Mouse (Mus musculus) embryo, embryonic 9.5 days (tissue): ENCODE measurements around the gene Tenm2.

Experiments
- DNase-seq: peaks from one replicate; pipeline ENCODE4 v3.0.0-alpha.2; 2017; ENCODE audit errors: extremely low spot score

The Tenm2 gene

GRCm38 (mm10) chr11:37107069-37107468 is 128.7 kb downstream of the Tenm2 start:
- DNase-seq = no peak

- DNase-seq = no peak
Observed at GRCm38 (mm10) chr11:37079403-37079802, 156.4 kb downstream of the Tenm2 start.

- DNase-seq = no peak
Observed at GRCm38 (mm10) chr11:37076989-37077598, 158.7 kb downstream of the Tenm2 start.

GRCm38 (mm10) chr11:37075349-37075748 is 160.4 kb downstream of the Tenm2 start:
- no peak for DNase-seq

- no peak for DNase-seq
Observed at GRCm38 (mm10) chr11:37065459-37065858, 170.3 kb downstream of the Tenm2 start.

GRCm38 (mm10) chr11:37046671-37047070 is 189.1 kb downstream of the Tenm2 start:
- DNase-seq = peak; percentile 17

GRCm38 (mm10) chr11:37041259-37041658 is 194.5 kb downstream of the Tenm2 start:
- no peak for DNase-seq

- DNase-seq = no peak
Observed at GRCm38 (mm10) chr11:37039283-37039682, 196.5 kb downstream of the Tenm2 start.

- DNase-seq = no peak
Observed at GRCm38 (mm10) chr11:37031305-37032055, 204.3 kb downstream of the Tenm2 start.

- DNase-seq = no peak
Observed at GRCm38 (mm10) chr11:37011900-37012299, 223.9 kb downstream of the Tenm2 start.

GRCm38 (mm10) chr11:37009243-37009642 is 226.5 kb downstream of the Tenm2 start:
- DNase-seq = no peak

GRCm38 (mm10) chr11:36997668-36998067 is 238.1 kb downstream of the Tenm2 start:
- no peak for DNase-seq

- DNase-seq = no peak
Observed at GRCm38 (mm10) chr11:36990895-36991294, 244.9 kb downstream of the Tenm2 start.

- peak; percentile 19 for DNase-seq
Observed at GRCm38 (mm10) chr11:36988776-36989565, 246.8 kb downstream of the Tenm2 start.

- no peak for DNase-seq
Observed at GRCm38 (mm10) chr11:36974142-36974541, 261.6 kb downstream of the Tenm2 start.

GRCm38 (mm10) chr11:36958102-36958501 is 277.7 kb downstream of the Tenm2 start:
- no peak for DNase-seq

GRCm38 (mm10) chr11:36941429-36941828 is 294.3 kb downstream of the Tenm2 start:
- DNase-seq = no peak

- DNase-seq = no peak
Observed at GRCm38 (mm10) chr11:36940557-36941110, 295.1 kb downstream of the Tenm2 start.

- no peak for DNase-seq
Observed at GRCm38 (mm10) chr11:36929817-36930216, 305.9 kb downstream of the Tenm2 start.

- DNase-seq = no peak
Observed at GRCm38 (mm10) chr11:36926705-36927406, 308.9 kb downstream of the Tenm2 start.

- DNase-seq = no peak
Observed at GRCm38 (mm10) chr11:36919301-36919700, 316.5 kb downstream of the Tenm2 start.

- DNase-seq = peak; percentile 12
Observed at GRCm38 (mm10) chr11:36911406-36911805, 324.4 kb downstream of the Tenm2 start.
